ENCODE assay signal across 9 mouse cellular contexts in genomic region chr9:83368234-83368633, GRCm38 (mm10).
DNase-seq lines count a peak whose midpoint lies in the region; ATAC-seq and TF ChIP-seq lines count a peak whose summit lies in the region.
"Had no signal": no experiment of that assay in that cellular context is flagged by ENCODE, and none has a peak within 500 bp of the region (broad histone marks: within the 10 kb centered on the region; RNA-seq: fewer than 3 reads in every experiment).

No protein-coding gene starts in this region.

- H3K4me1 ChIP-seq in kidney, embryonic 16.5 days (ENCODE audit: insufficient read depth, low read length) = no peaks in the 10 kb centered on the region
- H3K4me1 ChIP-seq: embryonic facial prominence, embryonic 12.5 days had no signal

- in situ Hi-C loops in Patski (cut with MboI; ENCODE audit: low pct_unique_long_range_greater_than_20kb) = loop anchor here (25.0 kb wide), 1 partner anchor 381 kb away; the partner anchor contains the start of gene Phip

- ATAC-seq in kidney, embryonic 16.5 days (ENCODE audit: low FRiP score, low TSS enrichment) = no peak
- no peak for ATAC-seq in Patski

- no peak overlapping the region for H3K4me2 ChIP-seq in kidney, embryonic 16.5 days (replicated peaks; ENCODE audit: low read depth, low read length)
- H3K4me2 ChIP-seq: embryonic facial prominence, embryonic 12.5 days had no signal

- no peaks in the 10 kb centered on the region for H3K36me3 ChIP-seq in kidney, embryonic 16.5 days (ENCODE audit: insufficient read depth, low read length)
- H3K36me3 ChIP-seq: embryonic facial prominence, embryonic 12.5 days had no signal

- no peak overlapping the region for H3K4me3 ChIP-seq in kidney, embryonic 16.5 days (ENCODE audit: low read length)
- H3K4me3 ChIP-seq: embryonic facial prominence, embryonic 12.5 days had no signal

- DNase-seq in kidney, adult 18-20 months = peak; percentile 40
- DNase-seq in CD8-positive naive resting alpha-beta T cell, adult 2 months (ENCODE audit: low read depth in 2 of 2, low spot score in 2 of 2) = peak; percentile 18 to 27
- no peak for DNase-seq in Patski (ENCODE audit: low read depth, low spot score)
- DNase-seq in kidney, postnatal 4 days = peak; percentile 51 to 63
- peak; percentile 22 for DNase-seq in testis, postnatal 14 days (ENCODE audit: low spot score)
- no peak for DNase-seq in left cerebral cortex, adult 9 months (ENCODE audit: low spot score in 2 of 2)
- no peak for DNase-seq in frontal cortex, postnatal 25 days (ENCODE audit: low spot score in 2 of 2)

- CTCF ChIA-PET in Patski (lab: Charles Lee) = no interaction called here

- peak; percentile 69 for TF ChIP-seq CTCF in Patski (IDR thresholded peaks at IDR 0.05)

- no peak overlapping the region for H3K27ac ChIP-seq in kidney, embryonic 16.5 days (ENCODE audit: low read length)
- H3K27ac ChIP-seq: embryonic facial prominence, embryonic 12.5 days had no signal

- H3K9ac ChIP-seq in kidney, embryonic 16.5 days (replicated peaks; ENCODE audit: low read length) = no peak overlapping the region
- H3K9ac ChIP-seq: embryonic facial prominence, embryonic 12.5 days had no signal

- no peaks in the 10 kb centered on the region for H3K9me3 ChIP-seq in kidney, embryonic 16.5 days (ENCODE audit: low read length)
- H3K9me3 ChIP-seq: embryonic facial prominence, embryonic 12.5 days had no signal

- POLR2A ChIA-PET in Patski (lab: Charles Lee) = no interaction called here

- H3K27me3 ChIP-seq in kidney, embryonic 16.5 days (ENCODE audit: insufficient read depth, low read length) = no peaks in the 10 kb centered on the region
- peaks cover 3% of the 10 kb centered on the region for H3K27me3 ChIP-seq in Patski
- H3K27me3 ChIP-seq: embryonic facial prominence, embryonic 12.5 days had no signal

- WGBS in kidney, embryonic 16.5 days = 85% methylated on average over 1 of the region's 1 CpGs

Comparison
In these comparisons a context has a peak if more than half of its experiments do, and no peak if none do; other contexts are left out.
1. DNase-seq: peak in kidney, adult 18-20 months (single experiment), CD8-positive naive resting alpha-beta T cell, adult 2 months (2 of 2), kidney, postnatal 4 days (2 of 2) and testis, postnatal 14 days (single experiment); none in Patski (single experiment), left cerebral cortex, adult 9 months (0 of 2) and frontal cortex, postnatal 25 days (0 of 2).